Mouse (Mus musculus) lung, embryonic 15.5 days (tissue): ENCODE results near the gene Pde1a. TPM values are rescaled to one million over a fixed set of nuclear protein-coding genes. Genes with fewer than 3 reads are reported as not detected.
A peak's percentile ranks its signal among the peaks of the same experiment; 100 is the strongest.

ENCODE experiments used
- ATAC-seq: fragments of 200-750 bp; cut with Nextera tagmentation; 2 replicates; pipeline ENCODE4 v1.8.0; 2017; ENCODE audit warnings: moderate number of reproducible peaks, borderline replicate concordance; ENCODE audit not compliant: low FRiP score, low TSS enrichment; ENCODE audit errors: extremely low read depth
- H3K27ac ChIP-seq: fragments of 300-500 bp; sonication (generic); 2 replicates; pipeline ENCODE4 v1.5.1; 2015; ENCODE audit warnings: moderate library complexity, mild to moderate bottlenecking, inconsistent platforms
- H3K27me3 ChIP-seq: fragments of 300-500 bp; sonication (generic); 2 replicates; pipeline ENCODE4 v1.6.1; 2015; ENCODE audit warnings: inconsistent platforms
- H3K36me3 ChIP-seq: fragments of 300-500 bp; sonication (generic); 2 replicates; pipeline ENCODE4 v1.6.1; 2015; ENCODE audit warnings: inconsistent platforms
- H3K4me1 ChIP-seq: fragments of 300-500 bp; sonication (generic); 2 replicates; pipeline ENCODE4 v1.6.1; 2015; ENCODE audit warnings: inconsistent platforms
- H3K4me2 ChIP-seq: fragments of 300-500 bp; sonication (generic); 2 replicates; pipeline ENCODE4 v1.6.1; 2015; ENCODE audit warnings: inconsistent platforms, mild to moderate bottlenecking, moderate library complexity
- H3K4me3 ChIP-seq: fragments of 300-500 bp; sonication (generic); 2 replicates; pipeline ENCODE4 v1.5.1; 2015; ENCODE audit warnings: mild to moderate bottlenecking, inconsistent platforms
- H3K9ac ChIP-seq: fragments of 300-500 bp; sonication (generic); 2 replicates; pipeline ENCODE4 v1.6.1; 2015; ENCODE audit warnings: inconsistent platforms
- H3K9me3 ChIP-seq: fragments of 300-500 bp; sonication (generic); 2 replicates; pipeline ENCODE4 v1.6.1; 2016; ENCODE audit warnings: inconsistent platforms
- WGBS: fragments of 180-500 bp; shearing (Covaris S2); methylation state at CpG from one replicate; pipeline ENCODE4 v1.1.7; 2015; 5-methylcytosine and 5-hydroxymethylcytosine counted together
- polyA plus RNA-seq: library from polyadenylated mRNA; unstranded; fragments of >200 nt; fragmentation: Nextera tagmentation; extraction: Ambion mirVana; gene quantifications from 2 replicates; pipeline ENCODE4 v1.2.1, GENCODE M21; 2015

The Pde1a gene
- polyA plus RNA-seq, 1 experiment from 2014 or later, result 16.2 TPM

DNA sequence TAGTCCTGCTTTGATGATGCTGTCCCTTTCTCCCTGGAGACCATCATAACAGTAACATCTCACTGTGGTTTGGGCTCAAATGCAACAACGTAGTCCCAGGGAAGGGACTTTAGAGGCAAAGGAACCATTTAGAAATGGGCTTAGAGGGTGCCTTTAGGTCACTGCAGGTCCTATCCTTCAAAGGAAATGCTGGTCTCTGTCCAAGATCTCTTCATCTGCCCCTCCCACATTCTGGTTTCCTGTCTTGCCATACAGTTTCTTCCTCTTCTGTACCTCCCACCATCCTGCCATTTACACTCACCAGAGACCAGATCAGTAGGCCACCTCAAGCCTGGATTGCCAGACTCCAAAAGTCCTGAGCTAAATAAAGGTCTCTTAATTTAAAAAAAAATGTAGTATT lies 150.3 kb downstream of the Pde1a start:
- Histone ChIP-seq H3K4me3 (no peak overlapping the region), H3K27me3 (no peaks in the 10 kb centered on the region), H3K27ac (no peak overlapping the region), H3K4me2 (no peak overlapping the region), H3K9me3 (no peaks in the 10 kb centered on the region), H3K36me3 (no peaks in the 10 kb centered on the region), H3K4me1 (peaks cover 3% of the 10 kb centered on the region; the same call in 1 of the 2 replicates), H3K9ac (no peak overlapping the region)
- no peak for ATAC-seq
- WGBS, result 88% methylated on average over 1 of the region's 1 CpGs

DNA sequence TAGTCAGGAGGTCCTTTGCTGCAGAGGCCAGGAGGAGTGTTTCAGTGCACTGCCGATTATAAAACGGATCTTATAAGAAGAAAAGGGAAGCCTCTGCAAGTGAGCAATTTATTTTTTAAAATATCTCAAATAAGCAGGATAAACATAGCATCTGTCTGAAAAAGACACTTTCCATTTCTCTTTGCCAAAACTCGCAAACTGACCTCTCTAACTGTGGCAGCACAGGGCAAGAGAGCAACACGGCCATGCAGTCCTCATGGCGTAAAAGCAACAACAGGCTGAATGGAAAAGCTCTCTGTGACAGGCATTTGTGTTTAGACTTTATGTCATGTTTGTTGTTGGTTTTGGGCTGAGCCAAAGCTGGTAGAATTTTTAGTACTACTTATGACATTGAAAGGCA lies 152.0 kb downstream of the Pde1a start:
- no peak for ATAC-seq
- no peaks in the 10 kb centered on the region for H3K9me3 ChIP-seq
- no peak overlapping the region for H3K4me2 ChIP-seq
- no peak overlapping the region for H3K4me3 ChIP-seq
- H3K36me3 ChIP-seq, result no peaks in the 10 kb centered on the region
- no peaks in the 10 kb centered on the region for H3K4me1 ChIP-seq
- no peak overlapping the region for H3K9ac ChIP-seq
- no peaks in the 10 kb centered on the region for H3K27me3 ChIP-seq
- 31% methylated on average over 5 of the region's 5 CpGs for WGBS
- no peak overlapping the region for H3K27ac ChIP-seq

DNA sequence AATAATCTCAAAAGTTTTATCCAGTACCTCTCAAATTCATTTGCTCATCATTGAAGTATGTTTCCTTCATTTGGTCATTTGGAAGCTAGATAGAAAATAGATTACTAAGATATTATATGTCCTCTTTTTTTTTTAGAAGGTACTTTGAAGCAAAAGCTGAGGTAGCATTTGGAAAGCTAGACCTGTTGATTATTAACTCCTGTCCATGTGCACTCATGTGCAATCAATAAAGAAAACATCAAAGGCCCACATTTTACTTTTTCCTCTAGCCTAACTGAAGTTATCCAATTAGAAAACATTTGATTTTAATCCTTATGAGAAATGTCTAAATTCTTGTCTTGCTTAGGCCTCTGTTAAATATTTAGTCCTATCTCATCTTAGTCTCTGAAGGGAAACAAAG lies 153.3 kb downstream of the Pde1a start:
- ATAC-seq, result no peak
- no peak overlapping the region for H3K27ac ChIP-seq
- no peaks in the 10 kb centered on the region for H3K9me3 ChIP-seq

DNA sequence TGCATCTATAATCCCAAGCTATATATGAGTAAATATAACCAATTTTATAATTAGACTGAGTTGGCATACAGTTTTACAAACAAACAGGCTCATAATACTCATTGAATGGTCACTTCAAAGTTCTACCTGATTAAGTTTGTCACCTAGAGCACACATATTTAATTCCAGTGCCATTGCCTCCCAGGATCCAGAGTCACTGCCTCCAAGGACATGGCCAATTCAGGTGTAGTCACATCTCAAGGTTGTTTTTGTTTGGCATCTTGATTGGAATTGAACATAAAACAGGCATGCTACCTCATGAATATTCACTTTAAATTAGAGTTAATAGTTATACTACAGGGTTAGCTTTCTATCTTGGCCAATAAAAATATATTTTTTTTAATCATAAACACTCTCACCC lies 157.0 kb downstream of the Pde1a start:
- Histone ChIP-seq H3K27me3 (no peaks in the 10 kb centered on the region), H3K4me3 (no peak overlapping the region), H3K9ac (no peak overlapping the region), H3K4me2 (no peak overlapping the region), H3K36me3 (no peaks in the 10 kb centered on the region), H3K4me1 (no peaks in the 10 kb centered on the region), H3K27ac (no peak overlapping the region), H3K9me3 (no peaks in the 10 kb centered on the region)
- ATAC-seq, result no peak

More for the DNA sequence above, 153.3 kb downstream of the Pde1a start:
- no peak overlapping the region for H3K4me2 ChIP-seq
- no peaks in the 10 kb centered on the region for H3K27me3 ChIP-seq
- H3K4me3 ChIP-seq, result no peak overlapping the region
- H3K36me3 ChIP-seq, result no peaks in the 10 kb centered on the region
- no peaks in the 10 kb centered on the region for H3K4me1 ChIP-seq
- no peak overlapping the region for H3K9ac ChIP-seq

GRCm38 (mm10) chr2:79969594-79969993 lies 159.7 kb downstream of the Pde1a start:
- Histone ChIP-seq H3K27ac (no peak overlapping the region), H3K4me2 (no peak overlapping the region), H3K4me3 (no peak overlapping the region), H3K4me1 (no peaks in the 10 kb centered on the region), H3K9me3 (no peaks in the 10 kb centered on the region), H3K27me3 (no peaks in the 10 kb centered on the region), H3K36me3 (no peaks in the 10 kb centered on the region), H3K9ac (no peak overlapping the region)
- WGBS, result 32% methylated on average over 5 of the region's 5 CpGs
- no peak for ATAC-seq

GRCm38 (mm10) chr2:79966681-79967506 lies 162.4 kb downstream of the Pde1a start:
- Histone ChIP-seq H3K4me2 (no peak overlapping the region), H3K27me3 (no peaks in the 10 kb centered on the region), H3K27ac (no peak overlapping the region), H3K36me3 (no peaks in the 10 kb centered on the region), H3K9me3 (no peaks in the 10 kb centered on the region), H3K4me1 (no peaks in the 10 kb centered on the region), H3K4me3 (no peak overlapping the region), H3K9ac (no peak overlapping the region)
- ATAC-seq, result no peak; the same call in 1 of the 2 replicates
- WGBS, result 62% methylated on average over 9 of the region's 9 CpGs

- Histone ChIP-seq H3K27me3 (no peaks in the 10 kb centered on the region), H3K4me2 (no peak overlapping the region), H3K36me3 (no peaks in the 10 kb centered on the region), H3K4me1 (no peaks in the 10 kb centered on the region), H3K4me3 (no peak overlapping the region), H3K9ac (no peak overlapping the region), H3K9me3 (no peaks in the 10 kb centered on the region), H3K27ac (no peak overlapping the region)
- ATAC-seq, result no peak
- 52% methylated on average over 1 of the region's 1 CpGs for WGBS
Observed at GRCm38 (mm10) chr2:79966086-79966485, 163.2 kb downstream of the Pde1a start.

- H3K27me3 ChIP-seq, result no peaks in the 10 kb centered on the region
- 32% methylated on average over 4 of the region's 4 CpGs for WGBS
- H3K4me1 ChIP-seq, result no peaks in the 10 kb centered on the region
- no peaks in the 10 kb centered on the region for H3K36me3 ChIP-seq
- no peaks in the 10 kb centered on the region for H3K9me3 ChIP-seq
- H3K4me2 ChIP-seq, result no peak overlapping the region
- no peak for ATAC-seq
- no peak overlapping the region for H3K27ac ChIP-seq
- no peak overlapping the region for H3K9ac ChIP-seq
- no peak overlapping the region for H3K4me3 ChIP-seq
Observed at GRCm38 (mm10) chr2:79964964-79965363, 164.3 kb downstream of the Pde1a start.

GRCm38 (mm10) chr2:79961421-79961820 lies 167.8 kb downstream of the Pde1a start:
- Histone ChIP-seq H3K4me2 (no peak overlapping the region), H3K27me3 (no peaks in the 10 kb centered on the region), H3K27ac (no peak overlapping the region), H3K36me3 (no peaks in the 10 kb centered on the region), H3K9me3 (no peaks in the 10 kb centered on the region), H3K4me3 (no peak overlapping the region), H3K9ac (no peak overlapping the region), H3K4me1 (0 out of 2 replicates have a peak, but pooled peaks cover 6% of the 10 kb centered on the region)
- ATAC-seq, result no peak
- WGBS, result 78% methylated on average over 4 of the region's 4 CpGs

- peak; percentile 90 for ATAC-seq
Observed at GRCm38 (mm10) chr2:79957659-79958340, 171.5 kb downstream of the Pde1a start.

DNA sequence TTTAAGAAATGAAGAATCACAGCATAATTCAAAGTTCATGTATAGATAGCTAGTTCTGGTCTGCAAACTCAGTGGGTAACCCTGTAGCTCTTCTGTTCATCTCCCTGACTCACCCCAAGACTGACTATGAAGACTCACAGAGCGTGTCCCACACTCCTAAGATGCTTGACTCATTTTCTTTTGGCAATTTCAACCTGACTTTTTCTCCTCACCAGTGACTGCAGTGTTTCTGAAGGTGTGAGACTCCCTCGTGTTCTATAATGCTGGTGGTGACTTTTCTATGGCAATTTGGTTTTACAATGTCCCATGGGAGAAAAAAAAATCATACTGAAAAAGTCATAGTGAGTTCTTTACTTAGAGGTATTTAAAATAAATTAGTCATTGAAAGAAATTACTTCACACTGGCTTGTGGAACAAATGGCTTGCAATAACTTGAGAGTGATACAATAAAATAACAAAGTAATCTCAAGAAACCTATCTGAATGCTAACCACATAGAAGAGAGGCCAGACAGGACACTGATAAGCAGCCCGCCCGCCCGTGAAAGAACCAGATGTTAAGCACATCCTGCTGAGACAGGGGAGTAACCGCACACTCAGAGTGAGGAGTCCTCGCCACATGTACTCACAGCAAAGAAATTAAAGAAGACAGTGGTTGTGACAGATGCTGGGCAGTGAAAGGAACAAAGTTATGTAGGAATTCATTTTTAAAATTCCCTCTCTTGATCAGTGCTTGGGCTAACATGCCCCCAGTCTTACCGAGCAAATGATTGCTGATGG lies 183.2 kb downstream of the Pde1a start:
- ATAC-seq, result no peak
- no peaks in the 10 kb centered on the region for H3K4me1 ChIP-seq
- H3K36me3 ChIP-seq, result no peaks in the 10 kb centered on the region
- H3K4me3 ChIP-seq, result no peak overlapping the region
- H3K27ac ChIP-seq, result no peak overlapping the region
- 49% methylated on average over 8 of the region's 8 CpGs for WGBS
- H3K4me2 ChIP-seq, result no peak overlapping the region
- H3K27me3 ChIP-seq, result no peaks in the 10 kb centered on the region
- no peak overlapping the region for H3K9ac ChIP-seq
- no peaks in the 10 kb centered on the region for H3K9me3 ChIP-seq

More at GRCm38 (mm10) chr2:79957659-79958340, 171.5 kb downstream of the Pde1a start:
- Histone ChIP-seq H3K4me1 (0 out of 2 replicates have a peak, but pooled peaks cover 6% of the 10 kb centered on the region), H3K9me3 (no peaks in the 10 kb centered on the region), H3K36me3 (no peaks in the 10 kb centered on the region), H3K27me3 (no peaks in the 10 kb centered on the region), H3K4me3 (no peak overlapping the region), H3K27ac (no peak overlapping the region), H3K9ac (no peak overlapping the region), H3K4me2 (no peak overlapping the region)
- 40% methylated on average over 6 of the region's 6 CpGs for WGBS

GRCm38 (mm10) chr2:79934660-79935059 lies 194.6 kb downstream of the Pde1a start:
- Histone ChIP-seq H3K27ac (no peak overlapping the region), H3K4me1 (no peaks in the 10 kb centered on the region), H3K9me3 (no peaks in the 10 kb centered on the region), H3K4me3 (no peak overlapping the region), H3K27me3 (no peaks in the 10 kb centered on the region), H3K4me2 (no peak overlapping the region), H3K9ac (no peak overlapping the region), H3K36me3 (no peaks in the 10 kb centered on the region)
- ATAC-seq, result no peak; the same call in 1 of the 2 replicates
- WGBS, result 28% methylated on average over 5 of the region's 5 CpGs
